Comparison of ENCODE assay signal across 8 mouse cellular contexts in the genomic region with DNA sequence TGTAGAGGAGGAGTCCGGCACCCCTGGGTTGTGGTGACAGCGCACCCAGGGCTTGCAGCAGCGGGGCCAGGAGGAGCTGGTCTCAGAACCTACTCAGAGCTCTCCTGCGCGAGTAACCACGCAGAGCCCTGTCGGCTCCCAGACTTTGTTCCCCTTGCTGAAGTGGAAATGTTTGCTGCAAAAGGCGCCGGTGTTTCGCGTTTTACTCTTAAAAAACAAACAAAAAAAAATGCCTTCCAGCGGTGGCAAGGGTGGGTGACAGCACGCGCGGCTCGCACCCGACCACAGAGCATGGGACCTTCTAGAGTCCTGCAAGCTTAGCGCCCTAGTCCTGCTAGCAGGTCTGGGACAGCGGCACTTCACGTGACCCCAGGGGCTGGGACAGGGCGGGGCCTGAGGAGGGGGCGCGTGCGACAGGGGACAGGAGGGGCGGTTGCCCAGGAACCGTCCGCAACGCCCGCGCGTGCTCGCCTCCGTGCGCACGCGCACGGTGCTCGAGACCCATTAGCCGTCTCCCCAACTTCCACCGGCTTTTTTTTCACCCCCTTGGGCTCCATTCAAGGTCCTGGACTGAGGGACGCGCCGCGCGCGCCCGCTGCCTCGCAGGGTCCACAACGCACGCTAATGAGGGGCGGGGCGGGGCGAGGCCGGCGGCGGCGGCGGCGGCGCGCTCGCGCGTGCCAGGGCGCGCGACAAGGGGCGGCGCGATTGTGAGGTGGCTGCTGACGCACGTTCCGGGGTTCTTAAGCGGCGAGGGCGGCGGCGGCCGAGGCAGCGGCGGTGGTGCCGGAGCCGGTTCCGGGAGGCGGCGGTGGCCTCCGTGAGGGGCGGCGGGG. TPM values are rescaled to one million over a fixed set of nuclear protein-coding genes. Genes with fewer than 3 reads are reported as not detected.
DNase-seq lines count a peak whose midpoint lies in the region; ATAC-seq and TF ChIP-seq lines count a peak whose summit lies in the region.

A gene (plus strand): TSS at position 691 of the 836 bp plus-strand sequence.

- peaks cover 86% of the 10 kb centered on the region for H3K27me3 ChIP-seq in erythroblast, embryonic 14.5 days (ENCODE audit: control insufficient read depth)
- H3K27me3 ChIP-seq in embryonic facial prominence, embryonic 12.5 days, result peaks cover 3% of the 10 kb centered on the region; the same call in 1 of the 2 replicates
- 0 out of 2 replicates have a peak, but pooled peaks cover 3% of the 10 kb centered on the region for H3K27me3 ChIP-seq in limb, embryonic 14.5 days (ENCODE audit: control insufficient read depth, insufficient read depth, low read length)
- H3K27me3 ChIP-seq in midbrain, postnatal 0 days (ENCODE audit: insufficient read depth, low read length), result no peaks in the 10 kb centered on the region

- H3K27ac ChIP-seq in embryonic facial prominence, embryonic 12.5 days, result peak within 1 kb of the TSS; percentile 92
- peak within 1 kb of the TSS; percentile 92 for H3K27ac ChIP-seq in limb, embryonic 14.5 days (replicated peaks; ENCODE audit: low read depth, low read length)
- H3K27ac ChIP-seq in midbrain, postnatal 0 days (ENCODE audit: low read depth, low read length), result peak within 1 kb of the TSS; percentile 100

- peaks cover 25% of the 10 kb centered on the region for H3K4me1 ChIP-seq in erythroblast, embryonic 14.5 days (ENCODE audit: control insufficient read depth)
- peaks cover 3% of the 10 kb centered on the region; the same call in 1 of the 2 replicates for H3K4me1 ChIP-seq in embryonic facial prominence, embryonic 12.5 days
- H3K4me1 ChIP-seq in limb, embryonic 14.5 days (ENCODE audit: control insufficient read depth, insufficient read depth, low read length), result peaks cover 9% of the 10 kb centered on the region; the same call in 1 of the 2 replicates
- H3K4me1 ChIP-seq in midbrain, postnatal 0 days (ENCODE audit: insufficient read depth, low read length), result no peaks in the 10 kb centered on the region

- H3K4me3 ChIP-seq in erythroblast, embryonic 14.5 days (replicated peaks), result peak within 1 kb of the TSS; percentile 67
- peak within 1 kb of the TSS; percentile 84 for H3K4me3 ChIP-seq in embryonic facial prominence, embryonic 12.5 days
- peak within 1 kb of the TSS; percentile 88 for H3K4me3 ChIP-seq in limb, embryonic 14.5 days (replicated peaks; ENCODE audit: low read length)
- peak within 1 kb of the TSS; percentile 99 for H3K4me3 ChIP-seq in midbrain, postnatal 0 days (ENCODE audit: low read depth, low read length)

- peak within 1 kb of the TSS; percentile 75 for H3K9ac ChIP-seq in embryonic facial prominence, embryonic 12.5 days
- peak within 1 kb of the TSS; percentile 81 for H3K9ac ChIP-seq in limb, embryonic 14.5 days (ENCODE audit: low read depth, low read length, severe bottlenecking)
- peak within 1 kb of the TSS; percentile 98 for H3K9ac ChIP-seq in midbrain, postnatal 0 days (replicated peaks; ENCODE audit: low read length, poor library complexity, severe bottlenecking)

- DNase-seq in heart, adult 8-10 months (ENCODE audit: low spot score), result peak; percentile 92
- peak; percentile 98 for DNase-seq in kidney, adult 9 months
- peak; percentile 86 for DNase-seq in limb, embryonic 14.5 days (ENCODE audit: low spot score)
- peak; percentile 96 for DNase-seq in midbrain, postnatal 0 days (ENCODE audit: low spot score)
- peak; percentile 70 to 76 for DNase-seq in spleen, postnatal 14 days (ENCODE audit: low spot score in 2 of 2)

- peaks cover 3% of the 10 kb centered on the region; the same call in 1 of the 2 replicates for H3K9me3 ChIP-seq in erythroblast, embryonic 14.5 days (ENCODE audit: control insufficient read depth, low read length)
- no peaks in the 10 kb centered on the region for H3K9me3 ChIP-seq in embryonic facial prominence, embryonic 12.5 days
- no peaks in the 10 kb centered on the region for H3K9me3 ChIP-seq in limb, embryonic 14.5 days (ENCODE audit: control insufficient read depth, low read length)
- no peaks in the 10 kb centered on the region for H3K9me3 ChIP-seq in midbrain, postnatal 0 days (ENCODE audit: low read length)

- H3K4me2 ChIP-seq in embryonic facial prominence, embryonic 12.5 days (replicated peaks), result peak within 1 kb of the TSS; percentile 92
- H3K4me2 ChIP-seq in limb, embryonic 14.5 days (replicated peaks; ENCODE audit: low read depth, low read length, severe bottlenecking), result peak within 1 kb of the TSS; percentile 94
- peak within 1 kb of the TSS; percentile 81 for H3K4me2 ChIP-seq in midbrain, postnatal 0 days (ENCODE audit: low read depth, low read length, poor library complexity, severe bottlenecking)

- TF ChIP-seq POLR2A in limb, embryonic 14.5 days (IDR thresholded peaks at IDR 0.05; ENCODE audit: borderline replicate concordance, extremely low read depth, insufficient read depth, insufficient read length), result peak; percentile 96; the same call in 1 of the 2 replicates

- no peaks in the 10 kb centered on the region for H3K36me3 ChIP-seq in erythroblast, embryonic 14.5 days (ENCODE audit: control insufficient read depth)
- H3K36me3 ChIP-seq in embryonic facial prominence, embryonic 12.5 days, result no peaks in the 10 kb centered on the region
- no peaks in the 10 kb centered on the region for H3K36me3 ChIP-seq in limb, embryonic 14.5 days (ENCODE audit: control insufficient read depth, insufficient read depth, low read length)
- H3K36me3 ChIP-seq in midbrain, postnatal 0 days (ENCODE audit: insufficient read depth, low read length), result no peaks in the 10 kb centered on the region

- under 1% methylated on average over 88 of the region's 89 CpGs for WGBS in embryonic facial prominence, embryonic 12.5 days
- WGBS in limb, embryonic 14.5 days, result under 1% methylated on average over 80 of the region's 89 CpGs
- under 1% methylated on average over 54 of the region's 89 CpGs for WGBS in midbrain, postnatal 0 days

- TF ChIP-seq CTCF in midbrain, postnatal 0 days (IDR thresholded peaks at IDR 0.05), result no peak

- no peak for ATAC-seq in erythroblast, adult 5-6 weeks (replicated peaks; ENCODE audit: low FRiP score, poor library complexity, severe bottlenecking)
- peak; percentile 93 for ATAC-seq in embryonic facial prominence, embryonic 12.5 days (ENCODE audit: insufficient number of reproducible peaks, insufficient read depth, low FRiP score, low TSS enrichment)
- peak; percentile 88 for ATAC-seq in limb, embryonic 14.5 days (ENCODE audit: low FRiP score, low read depth)
- peak; percentile 91 for ATAC-seq in midbrain, postnatal 0 days (ENCODE audit: low FRiP score)

RNA-seq across cellular contexts. Expression of the gene that starts here (rescaled TPM):
- 0.03 and 0.07 TPM in 2 replicates for polyA plus RNA-seq in erythroblast, embryonic 14.5 days (2012)
- total RNA-seq in erythroblast, adult 5-6 weeks (2015; ENCODE audit: low replicate concordance), result 3.3 and 12.1 TPM in 2 replicates
- total RNA-seq in erythroblast, adult 5-6 weeks (2017; ENCODE audit: low replicate concordance), result 1.8 and 2.0 TPM in 2 replicates
- polyA plus RNA-seq in embryonic facial prominence, embryonic 12.5 days (2016; fragmentation: Nextera tagmentation; extraction: Ambion mirVana), result 2.0 and 2.4 TPM in 2 replicates
- total RNA-seq in heart, adult 8-10 months (2022), result 10 to 100 TPM; 23.5 to 27.8 (median 26.2) TPM
- 5.7 and 7.5 TPM in 2 replicates for polyA plus RNA-seq in limb, embryonic 14.5 days (2012; rRNA removed)
- 4.5 TPM in 2 replicates for polyA plus RNA-seq in limb, embryonic 14.5 days (2014; fragmentation: Nextera tagmentation; extraction: Ambion mirVana)
- 29.5 and 42.2 TPM in 2 replicates for total RNA-seq in midbrain, postnatal 0 days (2014; rRNA removed)
- 12.9 and 15.3 TPM in 2 replicates for polyA plus RNA-seq in midbrain, postnatal 0 days (2015; fragmentation: Nextera tagmentation; extraction: Ambion mirVana)
